Mouse (Mus musculus): ENCODE results near the gene Ankmy2. TPM values are rescaled to one million over a fixed set of nuclear protein-coding genes. Genes with fewer than 3 reads are reported as not detected.

Gene Ankmy2
- total RNA-seq, 2 experiments from 2014 or later = 4.0 to 4.4 TPM

DNA sequence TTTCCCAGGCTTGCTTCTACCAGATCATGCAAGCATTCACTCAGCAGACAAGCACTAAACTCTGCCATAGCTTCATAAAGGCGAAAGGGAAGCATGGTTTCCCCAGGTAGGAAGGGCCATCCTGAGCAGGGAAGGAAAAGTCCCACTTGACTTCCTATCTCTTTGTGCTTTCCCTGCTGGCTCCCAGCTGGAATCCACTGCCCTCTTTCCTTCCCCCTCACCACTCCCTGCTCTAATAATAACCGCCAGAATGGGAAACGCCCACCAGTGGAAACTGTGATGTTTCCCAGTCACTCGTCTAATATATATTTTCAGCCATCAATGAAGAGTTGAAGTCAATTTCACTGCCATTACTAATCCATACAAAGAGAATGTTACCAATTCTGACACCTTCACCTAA, 67.5 kb downstream of the Ankmy2 start:
- no peak for ATAC-seq (replicated peaks; ENCODE audit: low FRiP score, poor library complexity, severe bottlenecking)

- no peak for ATAC-seq (replicated peaks; ENCODE audit: low FRiP score, poor library complexity, severe bottlenecking)
Measured at GRCm38 (mm10) chr12:36231386-36231785, 74.5 kb downstream of the Ankmy2 start.

DNA sequence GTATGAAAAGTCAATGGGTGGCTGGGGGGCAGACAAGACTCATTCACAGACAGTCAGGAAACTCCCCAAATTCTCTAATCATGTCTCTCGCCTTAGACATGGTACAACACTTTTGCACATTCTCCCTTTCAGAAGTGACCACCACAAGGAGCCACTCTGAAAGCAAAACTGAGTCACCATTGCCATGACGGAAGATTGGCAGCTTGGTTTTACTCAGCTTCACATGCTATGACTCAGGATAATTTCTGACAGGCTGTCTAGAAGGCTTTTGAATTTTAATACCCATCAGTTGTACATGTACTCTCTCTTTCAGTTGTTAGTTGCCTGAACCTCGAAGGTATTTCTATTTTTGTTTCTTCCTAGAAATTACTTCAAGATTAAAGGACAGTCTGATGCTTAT, 84.3 kb downstream of the Ankmy2 start:
- no peak for ATAC-seq (replicated peaks; ENCODE audit: low FRiP score, poor library complexity, severe bottlenecking)

Other genes with a start within 250 kb of the Ankmy2 start
- gene Agr3, start 231.5 kb upstream of the Ankmy2 start, total RNA-seq (2015; ENCODE audit: low replicate concordance) = not detected in 2 replicates
- gene Agr3, start 231.5 kb upstream of the Ankmy2 start, total RNA-seq (2017; ENCODE audit: low replicate concordance) = not detected in 2 replicates
- not detected in 2 replicates for gene Agr2, start 164.2 kb upstream of the Ankmy2 start, total RNA-seq (2015; ENCODE audit: low replicate concordance)
- not detected in 2 replicates for gene Agr2, start 164.2 kb upstream of the Ankmy2 start, total RNA-seq (2017; ENCODE audit: low replicate concordance)
- gene Tspan13, start 114.6 kb upstream of the Ankmy2 start, total RNA-seq (2015; ENCODE audit: low replicate concordance) = 18.8 and 28.4 TPM in 2 replicates
- 15.3 and 17.0 TPM in 2 replicates for gene Tspan13, start 114.6 kb upstream of the Ankmy2 start, total RNA-seq (2017; ENCODE audit: low replicate concordance)
- 18.4 and 19.4 TPM in 2 replicates for gene Bzw2, start 966 bp downstream of the Ankmy2 start, total RNA-seq (2015; ENCODE audit: low replicate concordance)
- 14.8 and 18.3 TPM in 2 replicates for gene Bzw2, start 966 bp downstream of the Ankmy2 start, total RNA-seq (2017; ENCODE audit: low replicate concordance)
- gene Lrrc72, start 96.3 kb downstream of the Ankmy2 start, total RNA-seq (2015; ENCODE audit: low replicate concordance) = not detected in 2 replicates
- gene Lrrc72, start 96.3 kb downstream of the Ankmy2 start, total RNA-seq (2017; ENCODE audit: low replicate concordance) = not detected in 2 replicates
- not detected in 2 replicates for gene Sostdc1, start 157.0 kb downstream of the Ankmy2 start, total RNA-seq (2015; ENCODE audit: low replicate concordance)
- gene Sostdc1, start 157.0 kb downstream of the Ankmy2 start, total RNA-seq (2017; ENCODE audit: low replicate concordance) = not detected in 2 replicates
- 1.3 TPM in 1 of 2 replicates, not detected in the other for gene Ispd, start 224.3 kb downstream of the Ankmy2 start, total RNA-seq (2015; ENCODE audit: low replicate concordance)
- 0.28 and 2.0 TPM in 2 replicates for gene Ispd, start 224.3 kb downstream of the Ankmy2 start, total RNA-seq (2017; ENCODE audit: low replicate concordance)
- gene D630036H23Rik, start 225.1 kb downstream of the Ankmy2 start, total RNA-seq (2015; ENCODE audit: low replicate concordance) = not detected in 2 replicates
- not detected in 2 replicates for gene D630036H23Rik, start 225.1 kb downstream of the Ankmy2 start, total RNA-seq (2017; ENCODE audit: low replicate concordance)